Mouse (Mus musculus) T-helper 1 cell (primary cell): ENCODE measurements around the gene Plcb1.

ENCODE experiments used
- in situ Hi-C: fragments of 300-600 bp; cut with MboI, MseI; formaldehyde crosslinking; loops from one replicate; pipeline ENCODE4 v1.15.1; 2025; ENCODE audit warnings: high pct_unique_total_duplicates

The Plcb1 gene

GRCm38 (mm10) chr2:134912616-134913015 lies 126.7 kb downstream of the Plcb1 start:
- in situ Hi-C loops = no loop called here

- in situ Hi-C loops = no loop called here
These were observed 127.7 kb downstream of the Plcb1 start for GRCm38 (mm10) chr2:134913542-134913941.

- in situ Hi-C loops = no loop called here
These were observed 128.3 kb downstream of the Plcb1 start for GRCm38 (mm10) chr2:134914091-134914550.

GRCm38 (mm10) chr2:134915035-134915434 lies 129.2 kb downstream of the Plcb1 start:
- in situ Hi-C loops = no loop called here

GRCm38 (mm10) chr2:134920611-134921280 lies 134.9 kb downstream of the Plcb1 start:
- in situ Hi-C loops = no loop called here

GRCm38 (mm10) chr2:134922636-134923375 lies 136.9 kb downstream of the Plcb1 start:
- in situ Hi-C loops = no loop called here

GRCm38 (mm10) chr2:134924143-134924655 lies 138.3 kb downstream of the Plcb1 start:
- in situ Hi-C loops = no loop called here

GRCm38 (mm10) chr2:134926266-134926665 lies 140.4 kb downstream of the Plcb1 start:
- in situ Hi-C loops = no loop called here

- in situ Hi-C loops = no loop called here
These were observed 141.2 kb downstream of the Plcb1 start for GRCm38 (mm10) chr2:134927072-134927471.

- in situ Hi-C loops = no loop called here
These were observed 143.6 kb downstream of the Plcb1 start for GRCm38 (mm10) chr2:134929452-134929851.

- in situ Hi-C loops = no loop called here
These were observed 145.1 kb downstream of the Plcb1 start for GRCm38 (mm10) chr2:134930961-134931360.

- in situ Hi-C loops = no loop called here
These were observed 146.0 kb downstream of the Plcb1 start for GRCm38 (mm10) chr2:134931756-134932421.

- in situ Hi-C loops = no loop called here
These were observed 149.6 kb downstream of the Plcb1 start for GRCm38 (mm10) chr2:134935469-134935868.

GRCm38 (mm10) chr2:134935970-134936649 lies 150.2 kb downstream of the Plcb1 start:
- in situ Hi-C loops = no loop called here

GRCm38 (mm10) chr2:134937666-134938065 lies 151.8 kb downstream of the Plcb1 start:
- in situ Hi-C loops = no loop called here

GRCm38 (mm10) chr2:134942039-134942438 lies 156.2 kb downstream of the Plcb1 start:
- in situ Hi-C loops = no loop called here

- in situ Hi-C loops = no loop called here
These were observed 157.1 kb downstream of the Plcb1 start for GRCm38 (mm10) chr2:134942919-134943318.

GRCm38 (mm10) chr2:134946331-134946730 lies 160.5 kb downstream of the Plcb1 start:
- in situ Hi-C loops = no loop called here

GRCm38 (mm10) chr2:134946911-134947310 lies 161.0 kb downstream of the Plcb1 start:
- in situ Hi-C loops = no loop called here

- in situ Hi-C loops = no loop called here
These were observed 166.2 kb downstream of the Plcb1 start for GRCm38 (mm10) chr2:134952088-134952487.

- in situ Hi-C loops = no loop called here
These were observed 170.6 kb downstream of the Plcb1 start for GRCm38 (mm10) chr2:134956436-134956835.

GRCm38 (mm10) chr2:134966131-134966530 lies 180.3 kb downstream of the Plcb1 start:
- in situ Hi-C loops = no loop called here
